Mouse (Mus musculus) midbrain, embryonic 13.5 days (tissue): Measurements from ENCODE around the gene Cep290. TPM values are rescaled to one million over a fixed set of nuclear protein-coding genes. Genes with fewer than 3 reads are reported as not detected.
"Not testable (repeated sequence)": the region's sequence is repeated elsewhere in the genome, so short reads cannot be mapped to it uniquely, and the experiment has no call there.

Source experiments
- ATAC-seq: fragments of 200-750 bp; cut with Nextera tagmentation; 2 replicates; pipeline ENCODE4 v1.8.0; 2017; ENCODE audit warnings: mild to moderate bottlenecking, moderate TSS enrichment, moderate library complexity
- H3K27ac ChIP-seq: fragments of 300-500 bp; sonication (generic); 2 replicates; pipeline ENCODE4 v1.5.1; 2015; ENCODE audit warnings: inconsistent platforms, mild to moderate bottlenecking, moderate library complexity
- H3K27me3 ChIP-seq: fragments of 300-500 bp; sonication (generic); 2 replicates; pipeline ENCODE4 v1.6.1; 2015; ENCODE audit warnings: mild to moderate bottlenecking, inconsistent platforms
- H3K36me3 ChIP-seq: fragments of 300-500 bp; sonication (generic); 2 replicates; pipeline ENCODE4 v1.6.1; 2015; ENCODE audit warnings: mild to moderate bottlenecking, inconsistent platforms
- H3K4me1 ChIP-seq: fragments of 300-500 bp; sonication (generic); replicated peaks from 2 replicates; pipeline ENCODE4 v1.6.1; 2015; ENCODE audit warnings: inconsistent platforms
- H3K4me2 ChIP-seq: fragments of 300-500 bp; sonication (generic); replicated peaks from 2 replicates; pipeline ENCODE4 v1.6.1; 2015; ENCODE audit warnings: moderate library complexity, mild to moderate bottlenecking, inconsistent platforms
- H3K4me3 ChIP-seq: fragments of 300-500 bp; sonication (generic); replicated peaks from 2 replicates; pipeline ENCODE4 v1.5.1; 2015; ENCODE audit warnings: mild to moderate bottlenecking, inconsistent platforms
- H3K9ac ChIP-seq: fragments of 300-500 bp; sonication (generic); replicated peaks from 2 replicates; pipeline ENCODE4 v1.6.1; 2015; ENCODE audit warnings: mild to moderate bottlenecking, inconsistent platforms
- H3K9me3 ChIP-seq: fragments of 300-500 bp; sonication (generic); 2 replicates; pipeline ENCODE4 v1.6.1; 2016; ENCODE audit warnings: mild to moderate bottlenecking, inconsistent platforms
- WGBS: fragments of 180-500 bp; shearing (Covaris S2); methylation state at CpG from one replicate; pipeline ENCODE4 v1.1.7; 2015; 5-methylcytosine and 5-hydroxymethylcytosine counted together
- polyA plus RNA-seq: library from polyadenylated mRNA; unstranded; fragments of >200 nt; fragmentation: Nextera tagmentation; extraction: Ambion mirVana; gene quantifications from 2 replicates; pipeline ENCODE4 v1.2.1, GENCODE M21; 2015

Cep290 gene
- polyA plus RNA-seq, 1 experiment from 2014 or later, result 7.0 TPM

DNA sequence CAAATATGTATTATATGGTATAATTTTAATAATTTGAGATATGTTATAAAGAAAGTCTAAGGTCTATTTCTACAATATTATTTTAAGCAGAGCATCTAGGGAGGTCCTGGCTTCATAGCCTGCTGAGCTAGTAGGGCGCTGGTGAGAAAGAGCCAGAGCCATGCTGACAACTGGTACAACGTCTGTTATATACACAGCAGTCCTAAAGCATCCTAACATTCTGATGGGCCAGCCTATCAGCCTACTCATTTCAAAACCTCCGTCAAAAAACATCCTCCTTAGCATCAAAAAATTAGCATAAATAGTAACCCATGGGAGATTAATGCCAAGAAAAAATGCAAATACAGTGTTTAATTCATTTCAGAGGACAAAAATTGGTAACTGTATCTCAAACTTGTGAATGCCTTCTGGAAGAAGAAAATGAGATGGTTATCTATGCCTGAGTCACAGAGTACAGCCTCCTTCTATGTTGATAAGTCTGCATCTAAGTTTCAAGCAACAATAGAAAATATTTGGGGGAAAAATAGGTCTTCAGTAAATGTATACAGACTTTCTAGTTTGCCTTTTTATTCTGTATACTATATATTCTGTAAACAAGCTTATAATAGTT lies 69.3 kb downstream of the Cep290 start:
- H3K9ac ChIP-seq, result no peak overlapping the region
- H3K27me3 ChIP-seq, result no peaks in the 10 kb centered on the region
- peaks cover 16% of the 10 kb centered on the region for H3K36me3 ChIP-seq
- ATAC-seq, result no peak
- H3K4me1 ChIP-seq, result no peaks in the 10 kb centered on the region
- H3K4me2 ChIP-seq, result no peak overlapping the region
- H3K4me3 ChIP-seq, result no peak overlapping the region
- H3K27ac ChIP-seq, result no peak overlapping the region
- no peaks in the 10 kb centered on the region for H3K9me3 ChIP-seq
- 76% methylated on average over 3 of the region's 3 CpGs for WGBS

- not testable (repeated sequence) for ATAC-seq, H3K9me3 ChIP-seq, H3K27ac ChIP-seq, H3K4me2 ChIP-seq, H3K4me3 ChIP-seq, H3K27me3 ChIP-seq, H3K9ac ChIP-seq, H3K4me1 ChIP-seq
- peaks cover 23% of the 10 kb centered on the region for H3K36me3 ChIP-seq
- 94% methylated on average over 3 of the region's 3 CpGs for WGBS
Measured at GRCm38 (mm10) chr10:100560194-100560883, 73.0 kb downstream of the Cep290 start.

- WGBS, result 94% methylated on average over 3 of the region's 3 CpGs
- H3K27me3 ChIP-seq, result no peaks in the 10 kb centered on the region
- ATAC-seq, result no peak
Measured at GRCm38 (mm10) chr10:100564112-100564511, 76.8 kb downstream of the Cep290 start.

DNA sequence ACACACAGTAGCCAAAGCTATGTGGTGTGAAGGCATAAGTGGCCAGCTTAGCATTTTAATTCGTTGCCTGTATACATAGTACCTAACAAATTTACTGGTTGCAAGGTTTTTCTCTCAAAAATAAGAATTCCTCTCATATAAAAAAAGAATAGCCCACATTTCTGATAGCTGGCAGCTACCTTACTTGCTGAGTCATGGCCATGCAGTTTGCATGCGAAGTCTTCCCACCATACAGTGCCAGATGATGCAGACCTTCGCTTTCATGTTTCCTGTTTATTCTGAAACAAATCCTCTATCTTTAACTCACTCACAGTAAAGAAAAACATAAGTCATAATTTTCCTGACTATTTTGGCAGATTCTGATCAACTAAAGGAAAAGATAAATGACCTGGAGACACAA lies 84.3 kb downstream of the Cep290 start:
- H3K9ac ChIP-seq, result no peak overlapping the region
- WGBS, result 93% methylated on average over 3 of the region's 3 CpGs
- no peak overlapping the region for H3K4me3 ChIP-seq
- no peak for ATAC-seq
- no peaks in the 10 kb centered on the region for H3K4me1 ChIP-seq
- H3K27ac ChIP-seq, result no peak overlapping the region
- no peaks in the 10 kb centered on the region for H3K27me3 ChIP-seq
- peaks cover 41% of the 10 kb centered on the region for H3K36me3 ChIP-seq
- no peaks in the 10 kb centered on the region for H3K9me3 ChIP-seq
- H3K4me2 ChIP-seq, result no peak overlapping the region

More at GRCm38 (mm10) chr10:100564112-100564511, 76.8 kb downstream of the Cep290 start:
- no peak overlapping the region for H3K4me3 ChIP-seq
- peaks cover 33% of the 10 kb centered on the region for H3K36me3 ChIP-seq
- no peak overlapping the region for H3K4me2 ChIP-seq
- H3K4me1 ChIP-seq, result no peaks in the 10 kb centered on the region
- no peak overlapping the region for H3K27ac ChIP-seq
- H3K9me3 ChIP-seq, result no peaks in the 10 kb centered on the region
- no peak overlapping the region for H3K9ac ChIP-seq

DNA sequence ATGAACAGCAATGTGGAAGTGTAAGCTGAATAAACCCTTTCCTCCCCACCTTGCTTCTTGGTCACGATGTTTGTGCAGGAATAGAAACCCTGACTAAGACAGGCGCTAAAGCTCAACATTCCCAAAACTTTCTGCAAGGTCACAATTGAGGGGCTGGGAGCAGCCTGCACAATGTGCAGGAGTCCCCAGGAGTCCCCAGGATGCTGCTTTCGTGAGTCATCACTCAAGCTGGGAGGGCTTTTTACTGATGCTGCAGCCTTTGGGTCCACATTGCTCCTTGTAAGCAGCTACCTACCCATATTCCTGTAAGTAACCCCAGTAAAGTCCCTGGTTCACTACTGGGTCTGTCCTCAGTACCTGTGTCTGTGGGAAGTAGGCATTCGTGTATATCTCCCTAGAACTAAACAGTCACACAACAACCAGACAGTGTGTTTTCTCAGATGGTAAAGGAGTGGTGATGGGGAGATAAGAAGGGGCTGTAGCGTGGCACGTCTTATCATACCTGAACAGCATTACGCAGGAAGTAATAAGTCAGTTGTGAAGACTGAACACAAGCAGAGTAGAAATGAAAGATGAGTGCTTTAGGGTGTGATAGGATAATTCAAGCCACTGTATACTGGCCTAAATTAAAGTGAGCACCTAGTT lies 87.3 kb downstream of the Cep290 start:
- Histone ChIP-seq H3K36me3 (peaks cover 39% of the 10 kb centered on the region), H3K9me3 (no peaks in the 10 kb centered on the region), H3K4me1 (no peaks in the 10 kb centered on the region), H3K4me2 (no peak overlapping the region), H3K27ac (no peak overlapping the region), H3K9ac (no peak overlapping the region), H3K4me3 (no peak overlapping the region), H3K27me3 (no peaks in the 10 kb centered on the region)
- ATAC-seq, result no peak
- 93% methylated on average over 7 of the region's 7 CpGs for WGBS

DNA sequence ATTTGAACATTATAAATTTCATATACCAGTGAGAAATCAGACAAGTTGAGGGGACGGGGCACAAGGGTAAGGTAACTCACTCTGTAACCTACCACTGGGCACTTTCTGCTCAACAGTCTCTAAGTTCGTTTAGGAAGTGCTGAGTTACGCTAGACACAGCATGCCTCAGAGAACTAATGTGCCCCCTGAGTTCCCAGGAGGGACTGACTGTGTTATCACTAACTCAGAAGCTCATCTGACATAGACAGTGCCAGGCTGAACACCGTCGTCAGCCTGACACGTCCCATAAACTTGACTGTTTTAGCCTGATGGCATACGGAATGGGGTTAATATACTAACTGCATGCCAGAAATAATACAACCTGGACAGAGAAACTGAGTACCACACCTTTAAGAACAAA lies 87.9 kb downstream of the Cep290 start:
- H3K4me2 ChIP-seq, result no peak overlapping the region
- H3K4me1 ChIP-seq, result no peaks in the 10 kb centered on the region
- H3K27ac ChIP-seq, result no peak overlapping the region
- no peak overlapping the region for H3K4me3 ChIP-seq
- WGBS, result 94% methylated on average over 7 of the region's 7 CpGs
- H3K36me3 ChIP-seq, result peaks cover 39% of the 10 kb centered on the region
- no peaks in the 10 kb centered on the region for H3K9me3 ChIP-seq
- no peak for ATAC-seq
- H3K27me3 ChIP-seq, result no peaks in the 10 kb centered on the region
- H3K9ac ChIP-seq, result no peak overlapping the region

DNA sequence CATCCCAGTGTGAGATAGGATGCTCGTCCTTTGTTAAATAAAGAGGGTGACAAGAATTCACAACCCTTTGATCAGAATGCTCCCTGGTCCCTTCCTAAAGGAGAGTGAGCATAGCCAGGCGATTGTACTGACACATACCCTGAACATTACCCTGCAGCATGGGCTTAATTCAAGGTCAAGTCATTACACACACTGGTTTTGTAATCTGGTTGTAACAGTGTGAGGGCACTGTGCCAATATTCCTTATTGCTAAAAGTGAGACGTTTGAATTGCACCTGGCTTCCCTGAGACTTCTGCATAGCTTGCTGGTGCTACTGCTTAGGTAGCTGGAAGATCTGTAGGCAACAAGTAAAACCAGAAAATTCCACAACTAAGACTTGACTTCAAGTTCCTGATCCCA lies 96.8 kb downstream of the Cep290 start:
- WGBS, result 88% methylated on average over 3 of the region's 3 CpGs
- Histone ChIP-seq H3K4me2 (no peak overlapping the region), H3K4me1 (peaks cover 7% of the 10 kb centered on the region), H3K36me3 (peaks cover 10% of the 10 kb centered on the region), H3K4me3 (no peak overlapping the region), H3K9ac (no peak overlapping the region), H3K27ac (no peak overlapping the region), H3K27me3 (no peaks in the 10 kb centered on the region), H3K9me3 (no peaks in the 10 kb centered on the region)
- no peak for ATAC-seq

DNA sequence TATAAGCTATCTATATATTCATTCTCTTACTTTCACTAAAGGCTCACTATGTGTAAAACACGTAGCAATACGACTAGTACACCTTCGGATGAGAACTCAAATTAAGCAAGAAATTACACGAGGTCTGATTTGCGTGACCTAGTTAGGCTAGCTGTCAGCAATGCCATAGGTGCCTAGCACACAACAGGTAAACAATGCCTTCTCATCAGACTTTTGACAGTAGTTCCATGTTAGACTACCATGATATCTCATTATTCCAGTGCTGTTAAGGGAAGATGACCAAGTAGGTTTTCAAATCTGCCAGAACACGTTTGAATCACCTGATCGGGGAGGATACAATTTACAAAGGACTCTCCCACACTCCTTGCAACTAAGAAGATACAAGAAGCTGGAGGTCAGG lies 101.2 kb downstream of the Cep290 start:
- Histone ChIP-seq H3K27ac (peak overlapping the region; percentile 76), H3K4me3 (peak overlapping the region; percentile 81)
- peak; percentile 56; the same call in 1 of the 2 replicates for ATAC-seq

DNA sequence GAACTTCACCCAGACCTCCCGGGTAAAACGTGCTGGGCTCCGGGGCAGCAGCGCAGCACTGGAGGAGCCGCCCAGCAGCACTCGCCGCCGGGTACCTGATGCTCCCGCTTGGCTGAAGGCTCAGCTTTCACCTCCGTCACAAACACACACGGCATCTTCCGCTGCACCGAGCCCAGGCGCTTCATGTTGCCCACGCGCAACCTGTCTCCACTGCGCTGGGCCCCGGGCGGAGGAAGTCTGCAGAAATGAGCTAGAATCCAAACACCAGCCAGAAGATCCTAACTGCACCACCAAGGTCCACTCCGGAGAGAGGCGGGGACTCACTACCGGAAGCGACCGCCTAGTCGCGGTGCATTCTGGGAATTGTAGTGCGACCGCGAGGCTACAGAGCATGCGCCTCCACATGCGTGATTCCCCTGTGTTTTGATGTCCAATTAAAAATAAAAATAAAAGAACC lies 101.6 kb downstream of the Cep290 start:
- H3K4me1 ChIP-seq, result peaks cover 7% of the 10 kb centered on the region
- H3K9ac ChIP-seq, result peak overlapping the region; percentile 81
- peak overlapping the region; percentile 76 for H3K27ac ChIP-seq
- peak overlapping the region; percentile 56 for H3K4me2 ChIP-seq
- H3K9me3 ChIP-seq, result no peaks in the 10 kb centered on the region
- peak; percentile 99 for ATAC-seq
- WGBS, result under 1% methylated on average over 31 of the region's 31 CpGs
- no peaks in the 10 kb centered on the region for H3K27me3 ChIP-seq
- peak overlapping the region; percentile 81 for H3K4me3 ChIP-seq
- peaks cover 9% of the 10 kb centered on the region for H3K36me3 ChIP-seq

More for the DNA sequence above, 101.2 kb downstream of the Cep290 start:
- Histone ChIP-seq H3K27me3 (no peaks in the 10 kb centered on the region), H3K36me3 (peaks cover 10% of the 10 kb centered on the region), H3K4me2 (peak overlapping the region; percentile 56), H3K9me3 (no peaks in the 10 kb centered on the region), H3K9ac (peak overlapping the region; percentile 81), H3K4me1 (peaks cover 7% of the 10 kb centered on the region)
- WGBS, result 48% methylated on average over 7 of the region's 7 CpGs

- no peak within 1 kb of the TSS for H3K9ac ChIP-seq
- H3K9me3 ChIP-seq, result no peaks in the 10 kb centered on the region
- no peaks in the 10 kb centered on the region for H3K27me3 ChIP-seq
- H3K27ac ChIP-seq, result no peak within 1 kb of the TSS
- H3K4me2 ChIP-seq, result peak within 1 kb of the TSS; percentile 56
- peaks cover 7% of the 10 kb centered on the region for H3K4me1 ChIP-seq
- H3K4me3 ChIP-seq, result peak within 1 kb of the TSS; percentile 81
- no peaks in the 10 kb centered on the region for H3K36me3 ChIP-seq
- no peak for ATAC-seq
- WGBS, result 93% methylated on average over 1 of the region's 1 CpGs
Measured at GRCm38 (mm10) chr10:100590323-100590722, 103.0 kb downstream of the Cep290 start, which contains the start of the genes 4930430F08Rik and 1700017N19Rik. TSS of gene 4930430F08Rik (minus strand) at chr10:100590423. TSS of gene 1700017N19Rik (plus strand) at chr10:100590484.

- no peaks in the 10 kb centered on the region for H3K9me3 ChIP-seq
- no peak overlapping the region for H3K4me2 ChIP-seq
- no peak overlapping the region for H3K9ac ChIP-seq
- H3K27me3 ChIP-seq, result no peaks in the 10 kb centered on the region
- no peak overlapping the region for H3K27ac ChIP-seq
- 87% methylated on average over 3 of the region's 3 CpGs for WGBS
- H3K4me1 ChIP-seq, result no peaks in the 10 kb centered on the region
- ATAC-seq, result no peak
- no peak overlapping the region for H3K4me3 ChIP-seq
- H3K36me3 ChIP-seq, result no peaks in the 10 kb centered on the region
Measured at GRCm38 (mm10) chr10:100598339-100598738, 111.0 kb downstream of the Cep290 start.

DNA sequence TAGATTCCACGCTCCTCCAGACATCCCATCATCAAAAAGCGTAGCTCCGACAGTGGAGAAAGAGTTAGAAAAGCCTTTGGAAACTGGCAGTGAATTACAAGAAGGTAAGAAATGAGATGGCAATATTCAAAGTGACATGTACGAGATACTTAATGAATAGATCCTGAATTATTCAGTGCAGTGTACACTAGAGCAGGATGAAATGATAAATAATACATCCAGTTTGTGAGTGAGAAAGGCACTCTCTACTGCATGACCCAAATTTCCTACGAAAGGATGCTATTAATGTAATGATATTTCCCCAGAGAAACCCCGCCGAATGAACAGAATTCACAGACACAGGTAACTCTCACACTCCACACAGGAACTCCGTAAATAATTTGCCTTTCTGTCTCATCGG lies 116.2 kb downstream of the Cep290 start:
- 69% methylated on average over 9 of the region's 9 CpGs for WGBS
- Histone ChIP-seq H3K36me3 (no peaks in the 10 kb centered on the region), H3K4me1 (no peaks in the 10 kb centered on the region), H3K27ac (peak overlapping the region; percentile 25; the same call in 1 of the 2 replicates), H3K9ac (no peak overlapping the region), H3K27me3 (no peaks in the 10 kb centered on the region), H3K9me3 (no peaks in the 10 kb centered on the region), H3K4me3 (no peak overlapping the region), H3K4me2 (no peak overlapping the region)
- ATAC-seq, result peak; percentile 80
